8 mouse cellular contexts compared by ENCODE assay signal in genomic region chr4:120667555-120667954, GRCm38 (mm10). TPM values are rescaled to one million over a fixed set of nuclear protein-coding genes. Genes with fewer than 3 reads are reported as not detected.
DNase-seq lines count a peak whose midpoint lies in the region; ATAC-seq and TF ChIP-seq lines count a peak whose summit lies in the region.

No protein-coding gene starts in this region.

- WGBS in heart, embryonic 13.5 days, result 14% methylated on average over 10 of the region's 10 CpGs
- WGBS in hindbrain, embryonic 10.5 days, result 9% methylated on average over 10 of the region's 10 CpGs

- peak overlapping the region; percentile 91 for H3K9ac ChIP-seq in heart, embryonic 13.5 days

- peak overlapping the region; percentile 96 for H3K4me2 ChIP-seq in heart, embryonic 13.5 days

- peaks cover 38% of the 10 kb centered on the region for H3K4me1 ChIP-seq in heart, embryonic 13.5 days
- peaks cover 74% of the 10 kb centered on the region for H3K4me1 ChIP-seq in G1E (ENCODE audit: insufficient read depth, low read depth, low read length)
- peaks cover 27% of the 10 kb centered on the region for H3K4me1 ChIP-seq in hindbrain, embryonic 10.5 days (replicated peaks)
- peaks cover 79% of the 10 kb centered on the region for H3K4me1 ChIP-seq in megakaryocyte, embryonic 14.5 days

- H3K36me3 ChIP-seq in heart, embryonic 13.5 days, result no peaks in the 10 kb centered on the region
- H3K36me3 ChIP-seq in G1E (replicated peaks), result peaks cover 12% of the 10 kb centered on the region
- no peaks in the 10 kb centered on the region for H3K36me3 ChIP-seq in hindbrain, embryonic 10.5 days
- H3K36me3 ChIP-seq in megakaryocyte, embryonic 14.5 days (replicated peaks; ENCODE audit: low read length), result no peaks in the 10 kb centered on the region

- H3K9me3 ChIP-seq in heart, embryonic 13.5 days, result no peaks in the 10 kb centered on the region
- no peaks in the 10 kb centered on the region for H3K9me3 ChIP-seq in G1E (replicated peaks)
- H3K9me3 ChIP-seq in hindbrain, embryonic 10.5 days, result no peaks in the 10 kb centered on the region
- peaks cover 4% of the 10 kb centered on the region; the same call in 1 of the 2 replicates for H3K9me3 ChIP-seq in megakaryocyte, embryonic 14.5 days

- no peak for ATAC-seq in heart, embryonic 13.5 days (ENCODE audit: extremely low read depth, insufficient number of reproducible peaks, low FRiP score, low TSS enrichment)
- no peak for ATAC-seq in G1E (ENCODE audit: extremely low read depth, insufficient number of reproducible peaks, low FRiP score, poor library complexity, severe bottlenecking)

- H3K27me3 ChIP-seq in heart, embryonic 13.5 days (replicated peaks), result peaks cover 32% of the 10 kb centered on the region
- no peaks in the 10 kb centered on the region for H3K27me3 ChIP-seq in G1E (ENCODE audit: insufficient read depth, low read length)
- H3K27me3 ChIP-seq in hindbrain, embryonic 10.5 days (ENCODE audit: insufficient read depth, poor library complexity, severe bottlenecking), result peaks cover 63% of the 10 kb centered on the region
- H3K27me3 ChIP-seq in megakaryocyte, embryonic 14.5 days (replicated peaks), result peaks cover 60% of the 10 kb centered on the region

- no peak for DNase-seq in heart, adult 9 months (ENCODE audit: low spot score in 2 of 2)
- DNase-seq in G1E (ENCODE audit: low spot score), result no peak
- no peak for DNase-seq in hindbrain, embryonic 10.5 days (ENCODE audit: low spot score)
- no peak for DNase-seq in retina, postnatal 1 day
- DNase-seq in ovary, postnatal 36 days (ENCODE audit: low spot score), result no peak
- DNase-seq in urinary bladder, postnatal 14 days (ENCODE audit: low spot score), result no peak

- peak overlapping the region; percentile 74 for H3K4me3 ChIP-seq in heart, embryonic 13.5 days
- peak overlapping the region; percentile 95 for H3K4me3 ChIP-seq in G1E (ENCODE audit: low read depth, low read length)
- peak overlapping the region; percentile 74 for H3K4me3 ChIP-seq in hindbrain, embryonic 10.5 days
- H3K4me3 ChIP-seq in megakaryocyte, embryonic 14.5 days (replicated peaks), result peak overlapping the region; percentile 95

- H3K27ac ChIP-seq in heart, embryonic 13.5 days (replicated peaks), result peak overlapping the region; percentile 89
- H3K27ac ChIP-seq in hindbrain, embryonic 10.5 days, result peak overlapping the region; percentile 83

- no peak for TF ChIP-seq CTCF in G1E (IDR thresholded peaks at IDR 0.05; ENCODE audit: low read depth, low read length)

RNA-seq across cellular contexts. Expression of gene Cited4, which starts 1.2 kb away (rescaled TPM):
- 21.8 and 23.7 TPM in 2 replicates for polyA plus RNA-seq in heart, embryonic 13.5 days (2015; fragmentation: Nextera tagmentation; extraction: Ambion mirVana)
- 65.4 and 67.9 TPM in 2 replicates for total RNA-seq in G1E (2014; fragmentation: Nextera tagmentation)
- 82.3 and 128 TPM in 2 replicates for total RNA-seq in G1E (2017)
- 625 and 793 TPM in 2 replicates for polyA plus RNA-seq in G1E (2012)
- polyA plus RNA-seq in hindbrain, embryonic 10.5 days (2016; fragmentation: Nextera tagmentation; extraction: Ambion mirVana), result 16.5 and 17.3 TPM in 2 replicates
- polyA plus RNA-seq in megakaryocyte, embryonic 14.5 days (2012; ENCODE audit: insufficient read depth, low replicate concordance), result 91.8 and 174 TPM in 2 replicates
